Mouse (Mus musculus) spleen, adult 2 months (tissue): ENCODE measurements at regions not wholly inside any gene's neighbourhood (a gene's known extent, or its start where the extent isn't known, plus 50 kb on each side); places are given as distances from the start of the nearest gene placed in this dataset.

Experiments
- CTCF ChIP-seq: fragments of 200-500 bp; IDR thresholded peaks from 2 replicates; pipeline ENCODE4 v1.5.1; 2011; ENCODE audit warnings: mild to moderate bottlenecking, inconsistent platforms; ENCODE audit not compliant: insufficient read depth, insufficient read length, insufficient replicate concordance; ENCODE audit errors: extremely low read depth
- POLR2A ChIP-seq: fragments of 200-500 bp; IDR thresholded peaks from 2 replicates; pipeline ENCODE4 v1.6.1; 2011; ENCODE audit warnings: low read depth, low read length, inconsistent platforms

GRCm38 (mm10) chr9:41377701-41378626 lies 216.5 kb upstream of the Ubash3b start:
- TF ChIP-seq CTCF = no peak
- TF ChIP-seq POLR2A = no peak
